In the genomic region with DNA sequence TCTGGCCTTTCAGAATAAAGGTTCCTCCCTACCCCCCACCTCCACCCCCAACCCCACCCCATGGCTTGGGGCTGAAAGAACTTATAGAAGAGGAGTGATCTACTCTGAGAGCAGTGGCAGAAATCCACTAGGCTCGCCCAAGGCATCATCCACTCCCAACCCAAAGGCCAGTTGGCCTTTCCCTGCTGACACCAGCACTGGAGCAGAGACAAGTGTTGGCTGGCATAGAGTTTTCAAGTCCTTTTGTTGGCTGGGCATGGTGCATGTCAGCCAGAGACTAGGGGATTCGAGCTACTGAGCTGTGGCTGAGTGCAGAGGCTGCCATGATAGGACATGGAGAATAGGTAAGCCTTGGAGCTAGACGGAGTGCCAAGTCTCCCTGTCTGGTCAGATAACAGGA, we compare ENCODE assay signal across 18 mouse cellular contexts. TPM values are rescaled to one million over a fixed set of nuclear protein-coding genes. Genes with fewer than 3 reads are reported as not detected.
DNase-seq lines count a peak whose midpoint lies in the region; ATAC-seq lines count a peak whose summit lies in the region.
"Had no signal": no experiment of that assay in that cellular context is flagged by ENCODE, and none has a peak within 500 bp of the region (broad histone marks: within the 10 kb centered on the region; RNA-seq: fewer than 3 reads in every experiment).

No protein-coding gene starts in this region.

- DNase-seq in heart, adult 11 months: peak; percentile 83
- no peak for DNase-seq in heart, adult 8-10 months (ENCODE audit: low spot score)
- no peak for DNase-seq in midbrain, embryonic 10.5 days (ENCODE audit: low spot score)
- DNase-seq in midbrain, embryonic 11.5 days (ENCODE audit: low spot score, missing footprints): no peak
- no peak for DNase-seq in thymus, postnatal 36 days
- DNase-seq: cerebellum, adult 9-10 months; embryo, embryonic 11 days; gastrocnemius, adult 2 months; heart, postnatal 36 days; lung, postnatal 4 days; thymus, adult 2 months had no signal

- H3K9me3 ChIP-seq in midbrain, embryonic 10.5 days (replicated peaks): no peaks in the 10 kb centered on the region
- H3K9me3 ChIP-seq in midbrain, embryonic 11.5 days (ENCODE audit: control insufficient read depth, low read length): no peaks in the 10 kb centered on the region
- H3K9me3 ChIP-seq in forebrain, embryonic 12.5 days: no peaks in the 10 kb centered on the region
- no peaks in the 10 kb centered on the region for H3K9me3 ChIP-seq in forebrain, embryonic 16.5 days (ENCODE audit: control insufficient read depth, low read length)
- H3K9me3 ChIP-seq: kidney, embryonic 15.5 days; limb, embryonic 12.5 days; lung, embryonic 15.5 days had no signal

- H3K9ac ChIP-seq in midbrain, embryonic 11.5 days (ENCODE audit: low read length): no peak overlapping the region
- H3K9ac ChIP-seq in forebrain, embryonic 12.5 days: no peak overlapping the region
- H3K9ac ChIP-seq in forebrain, embryonic 16.5 days (replicated peaks; ENCODE audit: low read depth, low read length): no peak overlapping the region
- H3K9ac ChIP-seq: kidney, embryonic 15.5 days; limb, embryonic 12.5 days; liver, embryonic 14.5 days; lung, embryonic 15.5 days had no signal

- WGBS in midbrain, embryonic 10.5 days: 88% methylated on average over 3 of the region's 3 CpGs
- whole genome bisulfite sequencing in midbrain, embryonic 11.5 days: 88% methylated on average over 3 of the region's 3 CpGs
- WGBS in forebrain, embryonic 12.5 days: 54% methylated on average over 3 of the region's 3 CpGs
- 41% methylated on average over 3 of the region's 3 CpGs for WGBS in forebrain, embryonic 16.5 days

- H3K36me3 ChIP-seq in midbrain, embryonic 10.5 days: peaks cover 83% of the 10 kb centered on the region
- H3K36me3 ChIP-seq in midbrain, embryonic 11.5 days (ENCODE audit: control insufficient read depth, insufficient read depth, low read length): 0 out of 2 replicates have a peak, but pooled peaks cover 5% of the 10 kb centered on the region
- H3K36me3 ChIP-seq in forebrain, embryonic 12.5 days (replicated peaks): peaks cover 29% of the 10 kb centered on the region
- no peaks in the 10 kb centered on the region for H3K36me3 ChIP-seq in forebrain, embryonic 16.5 days (ENCODE audit: control insufficient read depth, insufficient read depth)

- H3K4me2 ChIP-seq in midbrain, embryonic 11.5 days: no peak overlapping the region
- no peak overlapping the region for H3K4me2 ChIP-seq in forebrain, embryonic 12.5 days
- 0 out of 2 replicates have a peak overlapping the region, but pooled peaks have one; percentile 7 for H3K4me2 ChIP-seq in forebrain, embryonic 16.5 days (ENCODE audit: low read length)

- no peak overlapping the region for H3K27ac ChIP-seq in midbrain, embryonic 10.5 days (replicated peaks)
- no peak overlapping the region for H3K27ac ChIP-seq in midbrain, embryonic 11.5 days (ENCODE audit: low read depth, low read length)
- peak overlapping the region; percentile 82 for H3K27ac ChIP-seq in forebrain, embryonic 12.5 days
- H3K27ac ChIP-seq in forebrain, embryonic 16.5 days (ENCODE audit: low read length): peak overlapping the region; percentile 49; the same call in 1 of the 2 replicates
- H3K27ac ChIP-seq: gastrocnemius, adult 2 months; limb, embryonic 12.5 days; liver, embryonic 14.5 days; lung, embryonic 15.5 days had no signal

- ATAC-seq in midbrain, embryonic 11.5 days (ENCODE audit: low FRiP score): no peak
- no peak for ATAC-seq in forebrain, embryonic 12.5 days (ENCODE audit: low FRiP score)
- no peak for ATAC-seq in forebrain, embryonic 16.5 days

- 0 out of 2 replicates have a peak overlapping the region, but pooled peaks have one; percentile 7 for H3K4me3 ChIP-seq in midbrain, embryonic 10.5 days
- no peak overlapping the region for H3K4me3 ChIP-seq in midbrain, embryonic 11.5 days (ENCODE audit: low read depth, low read length)
- H3K4me3 ChIP-seq in forebrain, embryonic 12.5 days (replicated peaks): no peak overlapping the region
- H3K4me3 ChIP-seq in forebrain, embryonic 16.5 days (replicated peaks; ENCODE audit: low read length): no peak overlapping the region
- H3K4me3 ChIP-seq: gastrocnemius, adult 2 months; kidney, embryonic 15.5 days; limb, embryonic 12.5 days; lung, embryonic 15.5 days; myocyte had no signal

- H3K27me3 ChIP-seq in midbrain, embryonic 10.5 days (ENCODE audit: low read depth, poor library complexity, severe bottlenecking): peaks cover 31% of the 10 kb centered on the region
- no peaks in the 10 kb centered on the region for H3K27me3 ChIP-seq in midbrain, embryonic 11.5 days (ENCODE audit: control insufficient read depth, insufficient read depth, low read length)
- H3K27me3 ChIP-seq in forebrain, embryonic 12.5 days: peaks cover 16% of the 10 kb centered on the region; the same call in 1 of the 2 replicates
- H3K27me3 ChIP-seq in forebrain, embryonic 16.5 days (replicated peaks; ENCODE audit: control insufficient read depth, insufficient read depth, low read length): no peaks in the 10 kb centered on the region
- H3K27me3 ChIP-seq: limb, embryonic 12.5 days had no signal

- peaks cover 100% of the 10 kb centered on the region for H3K4me1 ChIP-seq in midbrain, embryonic 10.5 days
- peaks cover 93% of the 10 kb centered on the region for H3K4me1 ChIP-seq in midbrain, embryonic 11.5 days (ENCODE audit: control insufficient read depth, insufficient read depth, low read length)
- H3K4me1 ChIP-seq in forebrain, embryonic 12.5 days: peaks cover 100% of the 10 kb centered on the region
- peaks cover 98% of the 10 kb centered on the region for H3K4me1 ChIP-seq in forebrain, embryonic 16.5 days (replicated peaks; ENCODE audit: control insufficient read depth, insufficient read depth, low read length)

RNA-seq across cellular contexts. Expression of gene Tle3, which starts 9.3 kb away (rescaled TPM):
- 10 to 100 TPM in 3 of 4 experiments, 1 to 10 TPM in 1; 9.7 to 16.2 (median 14.0) TPM for total RNA-seq in heart, adult 8-10 months (2022)
- polyA plus RNA-seq in midbrain, embryonic 10.5 days (2016; fragmentation: Nextera tagmentation; extraction: Ambion mirVana): 48.7 and 55.8 TPM in 2 replicates
- polyA plus RNA-seq in midbrain, embryonic 11.5 days (2014; fragmentation: Nextera tagmentation; extraction: Ambion mirVana): 38.2 and 38.9 TPM in 2 replicates
- 55.6 and 56.2 TPM in 2 replicates for polyA plus RNA-seq in forebrain, embryonic 12.5 days (2016; fragmentation: Nextera tagmentation; extraction: Ambion mirVana)
- polyA plus RNA-seq in forebrain, embryonic 16.5 days (2015; fragmentation: Nextera tagmentation; extraction: Ambion mirVana): 36.8 and 42.5 TPM in 2 replicates

Comparison
In these comparisons a context has a peak if more than half of its experiments do, and no peak if none do; other contexts are left out.
1. H3K27ac ChIP-seq: peak in forebrain, embryonic 12.5 days (single experiment) and forebrain, embryonic 16.5 days (single experiment); none in midbrain, embryonic 10.5 days (single experiment) and midbrain, embryonic 11.5 days (single experiment).